Mouse (Mus musculus): Measurements from ENCODE around the gene Ptprn2.

Ptprn2 gene

GRCm38 (mm10) chr12:116963906-116964305, 478.4 kb downstream of the Ptprn2 start:
- DNase-seq (ENCODE audit: low read depth in 1 of 2, low spot score in 2 of 2) = no peak

GRCm38 (mm10) chr12:116968215-116968939, 482.9 kb downstream of the Ptprn2 start:
- DNase-seq (ENCODE audit: low read depth in 1 of 2, low spot score in 2 of 2) = no peak

GRCm38 (mm10) chr12:116975547-116975946, 490.0 kb downstream of the Ptprn2 start:
- DNase-seq (ENCODE audit: low read depth in 1 of 2, low spot score in 2 of 2) = no peak

- DNase-seq (ENCODE audit: low read depth in 1 of 2, low spot score in 2 of 2) = no peak
Measured at GRCm38 (mm10) chr12:116976981-116977380, 491.5 kb downstream of the Ptprn2 start.

GRCm38 (mm10) chr12:116978201-116978600, 492.7 kb downstream of the Ptprn2 start:
- no peak for DNase-seq (ENCODE audit: low read depth in 1 of 2, low spot score in 2 of 2)

- no peak for DNase-seq (ENCODE audit: low read depth in 1 of 2, low spot score in 2 of 2)
Measured at GRCm38 (mm10) chr12:116981315-116981714, 495.8 kb downstream of the Ptprn2 start.

- no peak for DNase-seq (ENCODE audit: low read depth in 1 of 2, low spot score in 2 of 2)
Measured at GRCm38 (mm10) chr12:116989144-116989543, 503.6 kb downstream of the Ptprn2 start.

- no peak for DNase-seq (ENCODE audit: low read depth in 1 of 2, low spot score in 2 of 2)
Measured at GRCm38 (mm10) chr12:117001546-117002148, 516.1 kb downstream of the Ptprn2 start.

GRCm38 (mm10) chr12:117016753-117017595, 531.5 kb downstream of the Ptprn2 start:
- no peak for DNase-seq (ENCODE audit: low read depth in 1 of 2, low spot score in 2 of 2)

- no peak for DNase-seq (ENCODE audit: low read depth in 1 of 2, low spot score in 2 of 2)
Measured at GRCm38 (mm10) chr12:117017912-117018311, 532.4 kb downstream of the Ptprn2 start.

GRCm38 (mm10) chr12:117023235-117023634, 537.7 kb downstream of the Ptprn2 start:
- DNase-seq (ENCODE audit: low read depth in 1 of 2, low spot score in 2 of 2) = no peak

- DNase-seq (ENCODE audit: low read depth in 1 of 2, low spot score in 2 of 2) = no peak
Measured at GRCm38 (mm10) chr12:117024916-117025315, 539.4 kb downstream of the Ptprn2 start.

GRCm38 (mm10) chr12:117025676-117026075, 540.2 kb downstream of the Ptprn2 start:
- no peak for DNase-seq (ENCODE audit: low read depth in 1 of 2, low spot score in 2 of 2)

GRCm38 (mm10) chr12:117027351-117027750, 541.8 kb downstream of the Ptprn2 start:
- no peak for DNase-seq (ENCODE audit: low read depth in 1 of 2, low spot score in 2 of 2)

GRCm38 (mm10) chr12:117028333-117028961, 542.9 kb downstream of the Ptprn2 start:
- DNase-seq (ENCODE audit: low read depth in 1 of 2, low spot score in 2 of 2) = no peak

- DNase-seq (ENCODE audit: low read depth in 1 of 2, low spot score in 2 of 2) = no peak
Measured at GRCm38 (mm10) chr12:117033172-117033571, 547.7 kb downstream of the Ptprn2 start.

GRCm38 (mm10) chr12:117034506-117034905, 549.0 kb downstream of the Ptprn2 start:
- DNase-seq (ENCODE audit: low read depth in 1 of 2, low spot score in 2 of 2) = no peak

- no peak for DNase-seq (ENCODE audit: low read depth in 1 of 2, low spot score in 2 of 2)
Measured at GRCm38 (mm10) chr12:117035243-117035642, 549.7 kb downstream of the Ptprn2 start.

- no peak for DNase-seq (ENCODE audit: low read depth in 1 of 2, low spot score in 2 of 2)
Measured at GRCm38 (mm10) chr12:117039411-117039810, 553.9 kb downstream of the Ptprn2 start.

GRCm38 (mm10) chr12:117041409-117041808, 555.9 kb downstream of the Ptprn2 start:
- no peak for DNase-seq (ENCODE audit: low read depth in 1 of 2, low spot score in 2 of 2)

GRCm38 (mm10) chr12:117042706-117043105, 557.2 kb downstream of the Ptprn2 start:
- no peak for DNase-seq (ENCODE audit: low read depth in 1 of 2, low spot score in 2 of 2)
